Mouse (Mus musculus) liver, adult 10 weeks (tissue): Measurements from ENCODE around the gene Bmf. TPM values are rescaled to one million over a fixed set of nuclear protein-coding genes. Genes with fewer than 3 reads are reported as not detected.

Experiments
- polyA plus RNA-seq: library from polyadenylated mRNA; stranded (reverse); fragments of 350-450 nt; fragmentation: Illumina TruSeq; extraction: RNeasy Lipid Tissue Mini Kit (QIAGEN cat#74804); gene quantifications from one replicate; pipeline ENCODE4 v1.2.3, GENCODE M21; 2014; ENCODE audit warnings: low read depth, low replicate concordance

Gene Bmf
- polyA plus RNA-seq: 2.2 TPM

GRCm38 (mm10) chr2:118549507-118550473 lies at the start of gene Bmf:
Bmf (minus strand) TSS chr2:118549687.

GRCm38 (mm10) chr2:118597673-118598568 lies 48.4 kb upstream of the Bmf start, which contains the start of gene Bub1b:
Bub1b (plus strand) TSS chr2:118598211.

DNA sequence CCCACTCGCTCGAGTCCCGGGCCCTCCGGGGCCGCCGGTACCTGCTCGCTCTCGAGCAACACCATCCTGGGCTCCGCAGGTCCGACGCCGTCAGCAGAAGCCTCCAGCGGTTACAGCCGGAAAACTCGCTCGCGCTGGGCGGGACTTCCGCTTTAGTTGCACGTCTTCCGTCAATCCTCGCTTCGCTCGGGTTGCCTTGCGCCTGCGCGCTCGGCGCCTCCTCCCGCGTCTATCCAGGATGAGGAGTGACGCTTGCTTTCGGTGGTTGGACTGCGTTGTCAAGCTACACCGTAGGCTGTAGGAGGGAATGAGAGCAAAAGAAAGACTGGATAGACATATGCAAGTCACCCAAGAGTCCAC lies 70.0 kb downstream of the Bmf start, which contains the start of gene Srp14:
Gene Srp14, minus strand, starts transcription at position 162 of the 360 bp plus-strand sequence.

Other genes starting within 250 kb of the Bmf start
- gene Gpr176, start 176.3 kb downstream of the Bmf start, polyA plus RNA-seq: not detected
- gene Eif2ak4, start 161.1 kb downstream of the Bmf start, polyA plus RNA-seq: 5.1 TPM
- 58.7 TPM for gene Srp14, start 70.0 kb downstream of the Bmf start, polyA plus RNA-seq
- not detected for gene Bub1b, start 48.5 kb upstream of the Bmf start, polyA plus RNA-seq
- not detected for gene Pak6, start 113.6 kb upstream of the Bmf start, polyA plus RNA-seq
- not detected for gene Ankrd63, start 154.3 kb upstream of the Bmf start, polyA plus RNA-seq
- 0.24 TPM for gene Plcb2, start 178.8 kb upstream of the Bmf start, polyA plus RNA-seq
- gene Inafm2, start 196.1 kb upstream of the Bmf start, polyA plus RNA-seq: 7.7 TPM
- 0.50 TPM for gene Ccdc9b, start 213.0 kb upstream of the Bmf start, polyA plus RNA-seq
- gene Phgr1, start 223.1 kb upstream of the Bmf start, polyA plus RNA-seq: not detected
- 1.1 TPM for gene Disp2, start 230.0 kb upstream of the Bmf start, polyA plus RNA-seq